Mouse (Mus musculus) heart, adult 2 months (tissue): ENCODE data around the gene Ralgps1.

Source experiments
- CTCF ChIP-seq: fragments of 200-600 bp; IDR thresholded peaks from 2 replicates; pipeline ENCODE4 v1.8.1; 2022; ENCODE audit warnings: antibody characterized with exemption, mild to moderate bottlenecking, moderate library complexity
- POLR2A ChIP-seq: fragments of 200-500 bp; IDR thresholded peaks from 2 replicates; pipeline ENCODE4 v1.6.1; 2011; ENCODE audit warnings: mild to moderate bottlenecking, low read depth, low read length, control low read depth; ENCODE audit not compliant: insufficient read depth

GRCm38 (mm10) chr2:33215177-33215699 lies 156.0 kb downstream of the Ralgps1 start:
- TF ChIP-seq CTCF (no peak), POLR2A (no peak)
